Mouse (Mus musculus) erythroblast, embryonic 14.5 days (primary cell): ENCODE measurements around the gene Dph7.

Experiments used
- GATA1 ChIP-seq: IDR thresholded peaks from 2 replicates; pipeline ENCODE4 v1.6.1; 2012; ENCODE audit warnings: low read length, inconsistent platforms, mixed read lengths
- TAL1 ChIP-seq: IDR thresholded peaks from 3 replicates; pipeline ENCODE4 v1.6.1; 2012; ENCODE audit warnings: low read length, inconsistent platforms, mixed read lengths

- TF ChIP-seq GATA1, result no peak
- no peak for TF ChIP-seq TAL1
Measured at GRCm38 (mm10) chr2:24995332-24995731, 33.1 kb downstream of the Dph7 start.
